Mouse (Mus musculus) lung, embryonic 14.5 days (tissue): ENCODE measurements around the gene Hfe2. TPM values are rescaled to one million over a fixed set of nuclear protein-coding genes. Genes with fewer than 3 reads are reported as not detected.

Experiments
- ATAC-seq: fragments of 200-750 bp; cut with Nextera tagmentation; 2 replicates; pipeline ENCODE4 v1.8.0; 2017; ENCODE audit warnings: mild to moderate bottlenecking, moderate TSS enrichment, moderate library complexity; ENCODE audit not compliant: insufficient read depth
- DNase-seq: peaks from one replicate; pipeline ENCODE4 v3.0.0-alpha.2; 2015
- H3K27ac ChIP-seq: fragments of 300-500 bp; sonication (generic); 2 replicates; pipeline ENCODE4 v1.5.1; 2014; ENCODE audit warnings: low read depth, mild to moderate bottlenecking, moderate library complexity
- H3K27me3 ChIP-seq: fragments of 300-500 bp; sonication (generic); 2 replicates; pipeline ENCODE4 v1.6.1; 2014; ENCODE audit warnings: low read length, control low read depth; ENCODE audit not compliant: insufficient read depth
- H3K36me3 ChIP-seq: fragments of 300-500 bp; sonication (generic); 2 replicates; pipeline ENCODE4 v1.6.1; 2014; ENCODE audit warnings: control low read depth; ENCODE audit not compliant: insufficient read depth
- H3K4me1 ChIP-seq: fragments of 300-500 bp; sonication (generic); 2 replicates; pipeline ENCODE4 v1.6.1; 2014; ENCODE audit warnings: antibody characterized with exemption, control low read depth; ENCODE audit not compliant: insufficient read depth
- H3K4me2 ChIP-seq: fragments of 300-500 bp; sonication (generic); 2 replicates; pipeline ENCODE4 v1.6.1; 2014; ENCODE audit warnings: mild to moderate bottlenecking
- H3K4me3 ChIP-seq: fragments of 300-500 bp; sonication (generic); 2 replicates; pipeline ENCODE4 v1.5.1; 2014; ENCODE audit warnings: low read depth, low read length
- H3K9ac ChIP-seq: fragments of 300-500 bp; sonication (generic); 2 replicates; pipeline ENCODE4 v1.6.1; 2014
- H3K9me3 ChIP-seq: fragments of 300-500 bp; sonication (generic); 2 replicates; pipeline ENCODE4 v1.6.1; 2016; ENCODE audit warnings: low read depth, low read length, control low read depth
- CTCF ChIP-seq: IDR thresholded peaks from 2 replicates; pipeline ENCODE4 v1.5.1; 2016; ENCODE audit warnings: antibody characterized with exemption, low read depth
- WGBS: fragments of 180-500 bp; shearing (Covaris S2); extraction: QIAGEN DNeasy Blood & Tissue Kit; methylation state at CpG from one replicate; pipeline ENCODE4 v1.1.7; 2014; 5-methylcytosine and 5-hydroxymethylcytosine counted together
- polyA plus RNA-seq: library from polyadenylated mRNA; unstranded; fragments of >200 nt; fragmentation: Nextera tagmentation; extraction: Ambion mirVana; gene quantifications from 2 replicates; pipeline ENCODE4 v1.2.1, GENCODE M21; 2014

The Hfe2 gene
- polyA plus RNA-seq, 1 experiment from 2014 or later, result 0.20 TPM

DNA sequence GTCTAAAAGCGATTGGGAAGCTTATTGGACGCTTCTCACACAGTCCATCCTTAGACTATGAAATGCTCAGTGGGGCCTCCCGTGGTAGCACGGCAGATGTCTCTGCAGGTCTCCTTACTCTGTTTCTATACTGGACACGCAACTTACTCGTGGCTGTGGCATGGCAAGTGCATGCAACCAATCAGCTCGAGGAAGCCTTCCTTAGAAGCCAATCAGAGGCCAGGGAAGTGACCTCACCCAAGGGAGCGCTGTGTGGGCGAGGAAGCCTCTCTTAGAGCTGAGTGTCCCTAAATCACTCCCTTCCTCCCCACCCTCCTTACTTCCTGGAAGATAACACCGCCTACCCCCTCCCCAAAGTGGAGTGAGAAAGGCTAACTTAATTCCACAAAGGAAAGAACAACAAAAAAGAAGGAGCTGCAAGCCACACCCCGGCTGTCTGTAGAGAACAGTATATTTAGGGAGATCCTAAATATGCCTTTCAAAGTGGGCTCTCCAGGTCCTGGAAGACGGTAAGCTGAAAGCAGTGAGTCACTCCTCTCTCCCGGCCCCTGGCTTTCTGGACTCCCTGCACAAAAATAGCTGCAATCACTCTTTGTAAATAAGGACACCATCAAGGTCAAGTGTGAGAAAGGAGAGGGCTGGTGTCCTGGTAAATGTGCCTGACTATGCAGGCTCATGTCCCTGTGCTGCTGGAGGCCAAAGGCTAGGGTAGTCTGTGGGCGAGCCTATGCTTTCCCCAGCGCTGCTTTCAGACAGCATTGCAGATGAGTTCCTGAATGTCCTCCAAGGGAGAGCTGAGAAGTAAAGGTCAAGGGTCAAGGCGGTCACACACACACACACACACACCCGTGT is 51.9 kb downstream of the Hfe2 start, which contains the start of gene Gm16253:
Gene Gm16253, plus strand, starts transcription at position 295 of the 852 bp plus-strand sequence.
- Histone ChIP-seq H3K36me3 (0 out of 2 replicates have a peak, but pooled peaks cover 5% of the 10 kb centered on the region), H3K4me2 (peak within 1 kb of the TSS; percentile 53), H3K27me3 (no peaks in the 10 kb centered on the region), H3K9me3 (no peaks in the 10 kb centered on the region), H3K4me1 (peaks cover 15% of the 10 kb centered on the region; the same call in 1 of the 2 replicates), H3K27ac (peak within 1 kb of the TSS; percentile 89), H3K9ac (no peak within 1 kb of the TSS), H3K4me3 (peak within 1 kb of the TSS; percentile 5; the same call in 1 of the 2 replicates)
- 0 out of 2 replicates have a peak, but pooled peaks have one; percentile 18 for TF ChIP-seq CTCF
- peak; percentile 94 for DNase-seq
- peak; percentile 87 for ATAC-seq
- 18% methylated on average over 17 of the region's 17 CpGs for WGBS

DNA sequence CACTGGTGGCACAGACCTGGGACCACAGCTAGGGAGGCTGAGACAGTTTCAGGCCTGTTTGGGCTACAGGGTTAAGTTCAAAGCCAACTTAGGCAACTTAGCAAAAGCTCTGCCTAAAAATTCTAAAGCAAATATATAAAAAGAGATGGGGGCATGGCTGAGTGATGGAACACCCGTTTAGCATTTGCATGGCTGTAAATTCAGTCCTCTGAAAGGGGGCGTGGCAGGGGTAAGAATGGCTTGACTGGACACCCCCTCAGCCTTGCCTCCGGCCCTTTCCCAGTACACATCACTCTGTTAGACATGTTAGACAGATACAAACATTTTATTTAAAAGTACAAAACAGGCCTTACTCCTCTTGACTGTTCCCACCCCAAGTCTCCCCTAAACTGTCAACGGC is 52.6 kb downstream of the Hfe2 start:
- no peak for DNase-seq
- Histone ChIP-seq H3K27ac (peak overlapping the region; percentile 89), H3K4me1 (peaks cover 15% of the 10 kb centered on the region; the same call in 1 of the 2 replicates), H3K9me3 (no peaks in the 10 kb centered on the region), H3K4me2 (peak overlapping the region; percentile 53), H3K9ac (no peak overlapping the region), H3K27me3 (no peaks in the 10 kb centered on the region), H3K36me3 (0 out of 2 replicates have a peak, but pooled peaks cover 5% of the 10 kb centered on the region), H3K4me3 (no peak overlapping the region)
- whole genome bisulfite sequencing, result 71% methylated on average over 4 of the region's 4 CpGs
- no peak for ATAC-seq
- no peak for TF ChIP-seq CTCF

Other genes with a start within 250 kb of the Hfe2 start
- 3.3 and 3.9 TPM in 2 replicates for gene Fcgr1, start 231.2 kb upstream of the Hfe2 start, polyA plus RNA-seq
- not detected in 2 replicates for gene BC107364, start 72.9 kb upstream of the Hfe2 start, polyA plus RNA-seq
- 77.2 and 96.5 TPM in 2 replicates for gene Txnip, start 32.8 kb downstream of the Hfe2 start, polyA plus RNA-seq
- 0.89 and 1.2 TPM in 2 replicates for gene Gm16253, start 51.8 kb downstream of the Hfe2 start, polyA plus RNA-seq
- 17.8 and 22.9 TPM in 2 replicates for gene Polr3gl, start 69.0 kb downstream of the Hfe2 start, polyA plus RNA-seq
- 2.0 and 2.5 TPM in 2 replicates for gene Ankrd34a, start 71.5 kb downstream of the Hfe2 start, polyA plus RNA-seq
- 7.9 and 8.3 TPM in 2 replicates for gene Lix1l, start 76.0 kb downstream of the Hfe2 start, polyA plus RNA-seq
- gene Rbm8a, start 104.8 kb downstream of the Hfe2 start, polyA plus RNA-seq, result 163 TPM in 2 replicates
- gene Pex11b, start 110.2 kb downstream of the Hfe2 start, polyA plus RNA-seq, result 55.8 and 56.5 TPM in 2 replicates
- 0.09 and 0.24 TPM in 2 replicates for gene Gm42957, start 110.3 kb downstream of the Hfe2 start, polyA plus RNA-seq
- gene Itga10, start 120.4 kb downstream of the Hfe2 start, polyA plus RNA-seq, result 0.70 and 1.2 TPM in 2 replicates
- 0.12 and 0.15 TPM in 2 replicates for gene Ankrd35, start 145.0 kb downstream of the Hfe2 start, polyA plus RNA-seq
- 44.0 and 49.1 TPM in 2 replicates for gene Pias3, start 171.2 kb downstream of the Hfe2 start, polyA plus RNA-seq
- 7.1 and 8.2 TPM in 2 replicates for gene Nudt17, start 183.4 kb downstream of the Hfe2 start, polyA plus RNA-seq
- 33.7 and 34.2 TPM in 2 replicates for gene Polr3c, start 202.5 kb downstream of the Hfe2 start, polyA plus RNA-seq
- 53.7 and 54.2 TPM in 2 replicates for gene Rnf115, start 202.5 kb downstream of the Hfe2 start, polyA plus RNA-seq